Mouse (Mus musculus) liver, embryonic 14.5 days (tissue): ENCODE data around the gene Ppip5k2. TPM values are rescaled to one million over a fixed set of nuclear protein-coding genes. Genes with fewer than 3 reads are reported as not detected.
A peak's percentile ranks its signal among the peaks of the same experiment; 100 is the strongest.
"Not testable (repeated sequence)": the region's sequence is repeated elsewhere in the genome, so short reads cannot be mapped to it uniquely, and the experiment has no call there.

Experiments used
- ATAC-seq: fragments of 200-750 bp; cut with Nextera tagmentation; 2 replicates; pipeline ENCODE4 v1.8.0; 2017; ENCODE audit warnings: moderate number of reproducible peaks, mild to moderate bottlenecking, moderate library complexity; ENCODE audit not compliant: insufficient read depth
- DNase-seq, 3 experiments: peaks; one replicate each; pipeline ENCODE4 v3.0.0-alpha.2; 2012 to 2013; ENCODE audit warnings: low read depth in 3 of 3, low spot score in 3 of 3
- H3K27ac ChIP-seq: fragments of 300-500 bp; sonication (generic); 2 replicates; pipeline ENCODE4 v1.5.1; 2014; ENCODE audit warnings: moderate library complexity, mild to moderate bottlenecking, control low read depth, inconsistent platforms
- H3K27me3 ChIP-seq: fragments of 300-500 bp; sonication (generic); 2 replicates; pipeline ENCODE4 v1.6.1; 2014; ENCODE audit warnings: mild to moderate bottlenecking, low read length, moderate library complexity; ENCODE audit not compliant: control insufficient read depth, insufficient read depth
- H3K36me3 ChIP-seq: fragments of 300-500 bp; sonication (generic); replicated peaks from 2 replicates; pipeline ENCODE4 v1.6.1; 2014; ENCODE audit warnings: low read depth; ENCODE audit not compliant: control insufficient read depth, insufficient read depth
- H3K4me1 ChIP-seq, 2 experiments: fragments of 200-500 bp in 1 of 2; fragments of 300-500 bp in 1 of 2; sonication (generic) in 1 of 2; replicated peaks; 2 replicates each; pipeline ENCODE4 v1.6.1; 2012 to 2014; ENCODE audit warnings: antibody characterized with exemption in 1 of 2, inconsistent platforms in 1 of 2, low read length in 1 of 2; ENCODE audit not compliant: control insufficient read depth in 2 of 2, insufficient read depth in 2 of 2
- H3K4me2 ChIP-seq: fragments of 300-500 bp; sonication (generic); 2 replicates; pipeline ENCODE4 v1.6.1; 2014; ENCODE audit warnings: low read depth, mild to moderate bottlenecking, control low read depth, moderate library complexity
- H3K4me3 ChIP-seq, 2 experiments: fragments of 200-500 bp in 1 of 2; fragments of 300-500 bp in 1 of 2; sonication (generic) in 1 of 2; 2 replicates each; pipeline ENCODE4 v1.5.1; 2012 to 2014; ENCODE audit warnings: low read depth in 2 of 2, low read length in 2 of 2, mild to moderate bottlenecking in 2 of 2, control low read depth in 1 of 2, inconsistent platforms in 1 of 2, moderate library complexity in 1 of 2; ENCODE audit not compliant: insufficient read depth in 1 of 2
- H3K9ac ChIP-seq: fragments of 300-500 bp; sonication (generic); replicated peaks from 2 replicates; pipeline ENCODE4 v1.6.1; 2014; ENCODE audit warnings: mild to moderate bottlenecking, control low read depth, moderate library complexity
- H3K9me3 ChIP-seq: fragments of 300-500 bp; sonication (generic); 2 replicates; pipeline ENCODE4 v1.6.1; 2016; ENCODE audit warnings: low read length, mixed read lengths; ENCODE audit not compliant: control insufficient read depth
- CTCF ChIP-seq: IDR thresholded peaks from 2 replicates; pipeline ENCODE4 v1.5.1; 2016; ENCODE audit warnings: antibody characterized with exemption, low read depth, control low read depth
- EP300 ChIP-seq: IDR thresholded peaks from 2 replicates; pipeline ENCODE4 v1.6.1; 2016; ENCODE audit warnings: antibody characterized with exemption, low read depth
- whole genome bisulfite sequencing: fragments of 180-500 bp; shearing (Covaris S2); extraction: QIAGEN DNeasy Blood & Tissue Kit; methylation state at CpG from one replicate; pipeline ENCODE4 v1.1.7; 2014; ENCODE audit not compliant: insufficient replicate concordance; 5-methylcytosine and 5-hydroxymethylcytosine counted together
- polyA plus RNA-seq, 2 experiments: library from polyadenylated mRNA; depleted of rRNA in 1 of 2; stranded (reverse) in 1 of 2; unstranded in 1 of 2; fragments of >200 nt; fragmentation: Nextera tagmentation in 1 of 2; extraction: Ambion mirVana in 1 of 2; gene quantifications; 2 replicates each; pipeline versions ENCODE4 v1.2.1 to v1.2.3; 2012 to 2014

The Ppip5k2 gene
- polyA plus RNA-seq, 2 experiments: 7.3 to 10.4 TPM

DNA sequence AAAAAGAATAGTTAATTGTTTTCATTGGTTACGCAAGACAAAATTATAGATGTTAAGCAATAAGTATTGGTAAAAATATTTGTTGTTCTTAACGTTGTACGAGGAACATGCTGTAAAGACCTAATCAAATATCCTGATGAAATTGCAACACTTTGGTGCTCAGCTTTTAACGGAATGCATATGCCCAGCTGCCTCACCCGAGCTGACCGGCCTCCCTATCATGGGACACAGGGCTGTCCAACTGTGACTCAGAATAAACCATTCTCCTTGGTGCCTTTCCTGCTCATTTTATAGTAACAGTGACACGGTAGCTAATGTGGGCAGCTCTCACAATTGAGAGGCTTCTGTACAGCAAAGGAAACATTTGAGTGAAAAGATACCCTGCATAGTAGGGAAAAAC, 907 bp upstream of the Ppip5k2 start:
- Histone ChIP-seq H3K27me3 (no peaks in the 10 kb centered on the region), H3K4me3 (peak overlapping the region; percentile 96 to 97), H3K27ac (no peak overlapping the region), H3K36me3 (peaks cover 1% of the 10 kb centered on the region; the same call in 1 of the 2 replicates), H3K4me1 (peaks cover 22% of the 10 kb centered on the region in 2 experiments), H3K4me2 (peak overlapping the region; percentile 78), H3K9ac (peak overlapping the region; percentile 32), H3K9me3 (no peaks in the 10 kb centered on the region)
- DNase-seq (no peak), ATAC-seq (no peak)
- WGBS: 41% methylated on average over 7 of the region's 7 CpGs
- TF ChIP-seq CTCF (no peak), EP300 (no peak)

DNA sequence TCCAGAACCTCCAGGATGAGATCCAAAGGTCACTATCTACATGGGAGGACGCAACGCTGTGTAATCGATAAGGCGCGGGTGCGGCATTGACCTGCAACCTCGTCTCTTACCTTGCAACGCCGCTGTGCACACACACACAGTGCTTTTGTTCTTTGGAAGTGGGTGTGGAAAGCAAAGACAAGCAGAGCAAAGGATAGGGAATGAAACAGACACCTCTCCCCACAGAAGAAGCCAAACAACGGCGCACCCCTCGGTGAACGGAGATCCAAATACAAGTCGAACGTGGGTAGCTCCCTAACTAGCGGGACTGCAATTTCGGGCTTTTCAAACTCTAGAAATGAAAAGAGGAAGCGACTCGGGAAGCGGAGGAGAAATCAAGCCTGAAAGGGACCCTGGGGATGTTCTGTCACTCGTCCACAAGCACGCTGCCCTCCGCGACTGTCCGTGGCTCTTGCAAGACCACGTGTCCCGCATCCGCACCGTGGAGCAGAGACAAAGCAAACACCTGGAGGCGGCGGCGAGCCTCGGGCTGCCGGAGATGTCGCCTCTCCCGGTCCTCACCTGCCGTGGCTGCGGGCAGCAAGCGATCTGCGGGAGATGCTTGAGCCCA, 812 bp downstream of the Ppip5k2 start:
- H3K4me1 ChIP-seq: peaks cover 22 to 26% of the 10 kb centered on the region in 2 experiments
- ATAC-seq: peak; percentile 35
- under 1% methylated on average over 40 of the region's 40 CpGs for WGBS

DNA sequence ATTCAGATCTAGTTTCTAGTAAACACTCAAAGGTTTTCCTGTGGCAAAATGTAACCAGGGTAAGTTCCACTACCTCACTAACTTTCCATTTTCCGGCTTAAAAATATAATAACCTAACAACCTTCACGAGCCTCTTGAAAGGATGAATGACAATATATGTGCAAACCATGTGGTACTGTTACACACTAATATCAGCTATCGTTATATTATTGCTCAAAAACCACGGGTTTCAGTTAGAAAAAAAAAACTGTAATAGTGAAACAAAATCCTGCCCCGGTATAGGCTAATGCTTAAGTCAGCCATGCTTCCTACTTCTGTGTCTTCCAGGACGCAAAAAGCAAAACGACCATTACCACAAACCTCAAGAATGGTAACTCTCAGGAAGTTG, 1.3 kb downstream of the Ppip5k2 start:
- H3K4me3 ChIP-seq: peak overlapping the region; percentile 96 to 97
- H3K9ac ChIP-seq: peak overlapping the region; percentile 89
- ATAC-seq (no peak), DNase-seq (no peak)
- H3K36me3 ChIP-seq: no peaks in the 10 kb centered on the region
- TF ChIP-seq EP300 (no peak), CTCF (no peak)
- WGBS: 8% methylated on average over 7 of the region's 7 CpGs
- H3K9me3 ChIP-seq: no peaks in the 10 kb centered on the region
- H3K4me2 ChIP-seq: peak overlapping the region; percentile 78
- no peaks in the 10 kb centered on the region for H3K27me3 ChIP-seq
- peaks cover 20 to 24% of the 10 kb centered on the region in 2 experiments for H3K4me1 ChIP-seq
- H3K27ac ChIP-seq: peak overlapping the region; percentile 45

More for the DNA sequence above, 812 bp downstream of the Ppip5k2 start:
- Histone ChIP-seq H3K9me3 (no peaks in the 10 kb centered on the region), H3K4me3 (peak overlapping the region; percentile 96 to 97), H3K36me3 (no peaks in the 10 kb centered on the region), H3K27ac (peak overlapping the region; percentile 45), H3K9ac (peak overlapping the region; percentile 89), H3K27me3 (no peaks in the 10 kb centered on the region), H3K4me2 (peak overlapping the region; percentile 78)
- no peak for TF ChIP-seq EP300
- peak; percentile 15; the same call in 1 of the 2 replicates for TF ChIP-seq CTCF
- peak in 2 of 3 experiments; percentile 30 to 49 for DNase-seq

DNA sequence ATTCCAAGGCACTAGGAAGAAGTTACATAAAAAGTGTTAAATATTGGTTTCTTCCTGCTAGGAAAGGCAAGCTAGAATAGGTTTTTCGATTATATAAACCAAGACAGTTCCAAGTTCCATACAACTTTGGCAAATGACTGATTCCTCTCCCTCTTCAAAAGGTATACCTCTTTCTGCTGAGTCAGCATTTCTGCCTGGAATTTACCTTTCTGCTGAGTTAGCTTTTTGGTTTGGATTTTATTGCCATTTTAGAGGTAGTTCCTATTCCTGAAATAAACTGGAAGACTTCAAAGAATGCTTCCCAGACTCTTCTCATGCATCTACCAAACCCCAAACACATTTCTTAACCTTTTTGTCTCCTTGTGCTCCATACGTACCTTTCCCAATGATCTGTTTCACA, 2.1 kb downstream of the Ppip5k2 start:
- peaks cover 17 to 20% of the 10 kb centered on the region in 2 experiments for H3K4me1 ChIP-seq
- no peaks in the 10 kb centered on the region for H3K36me3 ChIP-seq
- WGBS: 72% methylated on average over 2 of the region's 2 CpGs
- peak overlapping the region in 1 of 2 experiments; percentile 97; a peak in 2 of 4 replicates for H3K4me3 ChIP-seq
- H3K27me3 ChIP-seq: no peaks in the 10 kb centered on the region
- ATAC-seq (no peak), DNase-seq (no peak)
- no peaks in the 10 kb centered on the region for H3K9me3 ChIP-seq
- peak overlapping the region; percentile 78 for H3K4me2 ChIP-seq
- H3K9ac ChIP-seq: no peak overlapping the region
- no peak overlapping the region for H3K27ac ChIP-seq
- TF ChIP-seq EP300 (no peak), CTCF (no peak)

DNA sequence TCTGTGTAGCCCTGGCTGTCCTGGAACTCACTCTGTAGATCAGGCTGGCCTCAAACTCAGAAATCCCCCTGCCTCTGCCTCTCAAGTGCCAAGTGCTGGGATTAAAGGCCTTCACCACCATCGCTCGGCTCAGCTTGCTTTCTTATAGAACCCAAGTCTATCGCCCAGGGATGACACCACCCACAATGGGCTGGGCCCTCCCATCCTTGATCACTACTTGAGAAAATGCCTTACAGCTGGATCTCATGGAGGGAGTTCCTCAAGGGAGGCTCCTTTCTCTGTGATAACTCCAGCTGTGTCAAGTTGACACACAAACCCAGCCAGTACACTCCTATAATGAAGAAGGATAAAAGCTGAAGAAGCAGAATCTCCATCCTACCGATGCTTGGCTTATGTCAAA, 4.5 kb downstream of the Ppip5k2 start:
- ATAC-seq, H3K4me1 ChIP-seq, H3K4me3 ChIP-seq, H3K4me2 ChIP-seq, H3K27me3 ChIP-seq, H3K36me3 ChIP-seq, DNase-seq, H3K9ac ChIP-seq, H3K9me3 ChIP-seq, H3K27ac ChIP-seq: not testable (repeated sequence)
- 71% methylated on average over 4 of the region's 4 CpGs for WGBS
